In the genomic region with DNA sequence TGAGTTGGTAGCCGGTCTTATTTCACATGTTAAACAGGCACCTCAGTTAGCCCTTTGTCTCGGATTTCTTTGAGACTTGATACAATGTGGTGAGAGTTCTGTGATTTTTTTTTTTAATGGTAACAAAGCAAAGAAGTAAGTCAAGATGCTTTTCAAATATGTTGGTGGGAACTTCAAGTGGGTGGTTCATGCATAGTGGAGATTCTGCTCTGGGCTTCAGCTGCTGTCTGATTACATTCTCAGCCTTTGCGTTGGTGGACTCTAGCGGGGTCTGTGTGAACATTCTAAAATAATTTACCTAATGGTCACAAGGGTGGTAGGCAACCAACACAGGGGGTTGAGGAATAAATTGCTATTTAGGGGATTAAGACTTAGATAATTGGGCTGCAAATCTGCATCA, we compare ENCODE assay signal across 13 mouse cellular contexts.
"Had no signal": no experiment of that assay in that cellular context is flagged by ENCODE, and none has a peak within 500 bp of the region (broad histone marks: within the 10 kb centered on the region; RNA-seq: fewer than 3 reads in every experiment).

No protein-coding gene starts in this region.

- H3K27ac ChIP-seq: midbrain, embryonic 13.5 days; midbrain, embryonic 15.5 days; neural tube, embryonic 12.5 days; stomach, embryonic 15.5 days; stomach, postnatal 0 days had no signal

- H3K4me3 ChIP-seq: megakaryocyte, embryonic 14.5 days; midbrain, embryonic 13.5 days; midbrain, embryonic 15.5 days; neural tube, embryonic 12.5 days; stomach, embryonic 15.5 days had no signal

- ATAC-seq: midbrain, embryonic 13.5 days; midbrain, embryonic 15.5 days had no signal

- DNase-seq: lung, adult 18-20 months; lung, embryonic 14.5 days; lung, postnatal 10 days; lung, postnatal 4 days; thymus, adult 2 months; thymus, postnatal 25 days; thymus, postnatal 4 days had no signal
